Mouse (Mus musculus): ENCODE data around the gene Slc35d2.

The Slc35d2 gene

GRCm38 (mm10) chr13:64060935-64061506 lies 68.1 kb downstream of the Slc35d2 start:
- in situ Hi-C loops (cut with MboI, MseI) = no loop called here

GRCm38 (mm10) chr13:64053959-64054358 lies 75.2 kb downstream of the Slc35d2 start:
- in situ Hi-C loops (cut with MboI, MseI) = loop anchor here in 1 of 2 experiments (10.0 kb wide), 1 partner anchor 1119 kb away; no protein-coding TSS in a partner anchor

- in situ Hi-C loops (cut with MboI, MseI) = loop anchor here in 1 of 2 experiments (10.0 kb wide), 1 partner anchor 1117 kb away; no protein-coding TSS in a partner anchor
These were observed 76.9 kb downstream of the Slc35d2 start for GRCm38 (mm10) chr13:64052281-64052680.

GRCm38 (mm10) chr13:64050895-64051294 lies 78.3 kb downstream of the Slc35d2 start:
- in situ Hi-C loops (cut with MboI, MseI) = loop anchor here in 1 of 2 experiments (10.0 kb wide), 1 partner anchor 1116 kb away; no protein-coding TSS in a partner anchor

- in situ Hi-C loops (cut with MboI, MseI) = no loop called here
These were observed 79.6 kb downstream of the Slc35d2 start for GRCm38 (mm10) chr13:64049535-64049934.

GRCm38 (mm10) chr13:64048467-64048866 lies 80.7 kb downstream of the Slc35d2 start:
- in situ Hi-C loops (cut with MboI, MseI) = no loop called here

Data from T-helper 17 cell (primary cell).